Mouse (Mus musculus) monocyte, adult 2 months (primary cell): ENCODE measurements around the gene Snapc2.

ENCODE experiments used
- DNase-seq, 2 experiments: peaks; one replicate each; pipeline ENCODE4 v3.0.0; 2022; ENCODE audit warnings: low spot score in 2 of 2, low read depth in 1 of 2

The Snapc2 gene

DNA sequence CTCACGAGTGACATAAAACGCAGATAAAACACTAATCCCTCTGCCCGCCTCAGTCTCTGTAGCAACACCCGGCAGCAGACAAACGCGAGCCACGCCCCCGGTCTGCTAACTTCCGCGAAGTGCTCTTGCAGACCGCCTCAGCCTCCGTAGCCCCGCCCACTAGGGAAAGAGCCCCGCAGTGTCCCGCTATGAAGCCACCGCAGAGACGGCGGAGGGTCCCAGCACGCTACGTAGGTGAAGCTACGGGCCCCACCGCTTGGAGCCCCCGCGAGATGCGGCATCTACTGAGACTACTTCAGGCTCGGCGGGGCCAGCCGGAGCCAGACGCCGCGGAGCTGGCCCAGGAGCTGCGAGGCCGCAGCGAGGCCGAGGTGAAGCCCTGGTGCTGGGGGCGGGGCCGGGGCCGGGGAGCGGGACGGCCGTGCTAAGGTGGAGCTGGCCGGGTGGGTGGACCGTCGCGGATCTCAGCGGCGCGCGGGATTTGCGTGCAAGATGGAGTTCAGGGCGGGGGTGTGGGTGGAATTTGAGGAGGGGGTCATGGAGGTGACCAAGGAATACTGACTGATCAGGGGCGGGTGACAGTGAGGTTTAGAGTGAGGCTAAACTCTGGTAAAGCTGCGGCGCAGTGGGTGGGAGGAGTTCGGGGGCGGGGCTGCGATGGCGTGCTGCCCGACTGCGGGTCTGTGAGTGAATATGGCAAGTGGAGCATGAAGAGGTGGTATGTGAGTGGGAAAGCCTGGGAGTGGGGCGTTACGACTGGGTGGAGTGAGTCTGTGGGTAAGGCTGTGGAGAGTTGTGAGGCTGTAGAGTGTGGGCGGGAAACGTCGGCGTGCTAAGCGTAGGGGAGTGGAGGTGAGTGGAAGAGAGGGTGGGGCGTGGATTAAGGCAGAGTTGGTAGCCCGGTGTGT lies at the start of gene Snapc2:
Snapc2 (plus strand) TSS at position 147 of the 908 bp plus-strand sequence.
- DNase-seq, result peak; percentile 75 to 88

DNA sequence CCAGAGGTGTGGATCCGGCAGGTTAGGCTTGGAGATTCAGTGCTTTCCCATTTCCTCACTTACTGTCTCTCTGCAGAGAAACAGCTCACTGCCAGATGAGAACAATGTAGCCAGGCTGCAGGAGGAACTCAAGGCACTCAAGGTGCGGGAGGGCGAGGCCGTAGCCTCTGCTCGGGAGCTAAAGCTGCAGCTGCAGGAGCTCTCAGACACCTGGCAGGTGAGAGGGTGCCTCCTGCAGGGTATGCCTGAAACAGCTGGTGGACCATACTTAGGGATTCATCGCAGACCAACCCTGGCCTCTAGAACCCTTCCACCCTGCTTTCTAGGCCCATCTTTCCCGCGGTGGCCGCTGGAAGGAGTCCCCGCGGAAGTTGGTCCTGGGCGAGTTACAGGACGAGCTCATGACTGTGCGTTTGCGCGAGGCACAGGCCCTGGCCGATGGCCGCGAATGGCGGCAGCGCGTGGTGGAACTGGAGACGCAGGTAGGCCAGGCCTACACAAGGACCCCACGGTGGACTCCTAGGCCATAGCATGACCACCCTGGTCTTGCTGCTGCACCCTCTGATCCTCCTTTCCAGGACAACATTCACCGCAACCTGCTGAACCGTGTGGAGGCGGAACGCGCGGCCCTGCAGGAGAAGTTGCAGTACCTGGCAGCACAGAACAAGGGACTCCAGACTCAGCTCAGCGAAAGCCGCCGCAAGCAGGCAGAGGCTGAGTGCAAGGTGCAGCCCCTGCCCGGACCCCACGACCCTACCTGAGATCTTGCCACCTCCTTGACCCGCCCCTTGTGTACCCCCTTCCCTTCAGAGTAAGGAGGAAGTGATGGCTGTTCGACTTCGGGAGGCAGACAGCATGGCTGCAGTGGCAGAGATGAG lies 47.4 kb upstream of the Snapc2 start:
- DNase-seq, result no peak

DNA sequence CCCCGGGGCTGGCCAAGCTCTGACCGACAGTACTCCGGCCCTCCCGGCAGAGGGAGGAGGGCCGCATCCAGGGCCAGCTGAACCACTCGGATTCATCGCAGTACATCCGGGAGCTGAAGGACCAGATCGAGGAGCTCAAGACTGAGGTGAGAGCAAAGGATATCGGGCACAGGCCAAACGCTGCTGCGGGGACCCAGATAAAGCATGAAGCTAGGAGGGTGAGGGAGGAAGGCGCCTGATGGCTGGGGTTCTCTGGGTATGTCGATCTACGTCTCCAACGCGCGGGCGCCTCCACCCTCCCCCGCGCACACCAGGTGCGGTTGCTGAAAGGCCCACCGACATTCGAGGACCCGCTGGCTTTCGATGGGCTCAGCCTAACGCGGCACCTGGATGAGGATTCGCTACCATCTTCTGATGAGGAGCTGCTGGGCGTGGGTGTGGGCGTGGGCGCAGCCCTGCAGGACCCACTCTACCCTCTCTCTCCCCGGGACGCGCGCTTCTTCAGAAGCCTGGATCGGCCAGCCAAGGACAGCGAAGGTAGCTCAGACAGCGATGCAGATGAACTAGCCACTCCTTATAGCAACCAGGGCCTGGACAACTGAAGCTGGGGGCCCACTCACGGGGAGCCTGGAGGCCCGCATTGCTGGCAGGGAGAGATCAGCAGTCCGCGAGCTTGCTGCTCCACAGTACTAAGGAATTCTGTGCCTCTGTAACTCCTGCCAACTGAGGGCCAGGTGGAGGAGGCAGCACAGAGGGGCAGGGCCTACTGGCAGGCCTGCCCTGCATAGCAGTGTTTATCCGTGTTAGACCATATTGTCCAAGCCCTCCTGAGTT lies 46.5 kb upstream of the Snapc2 start:
- DNase-seq, result no peak

DNA sequence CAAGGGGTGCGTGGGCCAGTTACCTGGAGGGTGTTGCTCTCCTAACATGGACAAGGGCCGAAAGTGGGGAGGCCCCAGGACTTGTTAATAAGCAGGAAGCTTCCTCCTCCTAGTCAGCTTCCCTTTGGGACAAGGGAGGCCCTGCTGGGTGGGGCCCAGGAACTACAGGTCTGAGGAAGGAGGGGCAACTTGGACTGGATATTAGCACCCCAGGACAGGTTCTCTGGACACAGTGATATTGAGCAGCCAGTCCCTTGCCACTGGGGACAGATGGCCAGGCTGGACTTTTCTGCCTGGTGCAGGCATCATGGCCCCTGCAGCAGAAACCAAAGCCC lies 45.9 kb upstream of the Snapc2 start:
- DNase-seq, result no peak

DNA sequence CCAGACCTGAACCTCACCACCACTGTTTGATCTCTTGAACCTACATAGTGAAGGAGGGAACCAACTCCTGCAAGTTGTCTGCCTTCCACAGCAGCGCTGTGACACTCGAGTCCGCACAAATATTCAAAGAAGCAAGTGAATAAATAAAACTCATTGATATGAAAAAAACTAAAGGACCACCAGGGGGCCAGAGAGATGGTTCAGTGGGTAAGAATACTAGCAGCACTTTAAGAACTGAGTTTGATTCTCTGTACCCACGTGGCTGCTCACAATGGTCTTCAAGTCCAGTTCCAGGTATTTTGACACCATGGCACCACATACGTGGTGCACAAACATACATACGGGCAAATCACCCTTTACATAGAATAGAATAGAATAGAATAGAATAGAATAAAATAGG lies 41.8 kb upstream of the Snapc2 start:
- DNase-seq, result no peak

DNA sequence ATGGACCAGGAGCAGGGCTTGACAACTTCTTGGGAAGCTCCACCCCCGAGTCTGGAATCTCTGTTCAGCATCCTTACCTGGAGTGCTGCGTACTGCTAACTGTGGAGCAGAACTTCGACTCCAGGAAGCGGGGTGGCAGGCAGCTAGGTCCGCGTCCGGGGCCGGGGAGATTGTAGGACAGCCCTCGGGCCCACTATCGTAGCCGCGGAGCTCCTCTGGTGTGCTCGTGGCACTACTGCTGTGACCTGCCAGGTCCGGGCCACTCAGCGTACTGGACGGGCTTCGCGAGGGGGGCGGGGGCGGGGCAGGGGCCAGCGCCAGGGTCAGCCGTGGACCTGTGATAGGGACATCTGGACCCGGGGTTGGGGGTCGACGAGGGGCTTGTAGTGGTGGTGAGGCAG lies 40.1 kb upstream of the Snapc2 start:
- DNase-seq, result no peak

DNA sequence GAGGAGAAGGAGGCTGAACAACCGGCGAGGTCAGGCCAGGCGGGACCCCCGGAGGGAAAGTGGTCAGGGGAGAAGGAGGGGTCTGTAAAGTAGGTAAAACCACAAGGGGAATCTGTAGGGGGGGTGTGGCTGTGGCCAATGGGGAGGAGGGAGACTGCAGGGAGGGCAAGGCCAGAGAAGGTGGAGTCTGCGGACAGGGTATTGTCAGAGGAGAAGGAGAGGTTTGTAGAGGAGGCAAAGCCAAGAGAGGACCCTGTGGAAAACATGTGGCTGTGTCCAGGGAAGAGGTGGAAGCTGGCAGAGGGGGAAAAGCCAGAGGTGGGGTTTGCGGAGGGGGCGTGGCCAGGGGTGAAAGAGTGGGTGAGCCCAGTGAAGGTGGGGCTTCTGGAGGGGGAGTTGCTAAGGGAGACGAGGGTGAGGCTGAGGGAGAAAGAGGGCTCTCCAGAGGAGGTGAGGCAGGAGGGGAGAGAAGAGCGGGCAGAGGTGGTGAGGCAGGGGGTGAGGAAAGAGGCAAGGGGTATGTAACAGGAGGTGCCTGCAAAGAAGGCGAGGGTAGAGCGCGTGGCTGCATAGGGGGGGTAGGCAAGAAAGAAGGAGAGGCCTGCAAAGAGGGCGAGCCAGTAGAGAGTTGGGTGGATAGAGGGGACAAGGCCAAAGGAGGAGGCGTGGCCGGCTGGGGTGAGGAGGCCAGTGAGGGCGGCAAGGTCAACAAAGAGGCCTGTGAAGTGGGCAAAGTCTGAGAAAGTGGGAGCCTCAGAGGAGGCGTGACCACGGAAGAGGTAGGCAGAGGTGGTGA lies 39.5 kb upstream of the Snapc2 start:
- DNase-seq, result no peak

DNA sequence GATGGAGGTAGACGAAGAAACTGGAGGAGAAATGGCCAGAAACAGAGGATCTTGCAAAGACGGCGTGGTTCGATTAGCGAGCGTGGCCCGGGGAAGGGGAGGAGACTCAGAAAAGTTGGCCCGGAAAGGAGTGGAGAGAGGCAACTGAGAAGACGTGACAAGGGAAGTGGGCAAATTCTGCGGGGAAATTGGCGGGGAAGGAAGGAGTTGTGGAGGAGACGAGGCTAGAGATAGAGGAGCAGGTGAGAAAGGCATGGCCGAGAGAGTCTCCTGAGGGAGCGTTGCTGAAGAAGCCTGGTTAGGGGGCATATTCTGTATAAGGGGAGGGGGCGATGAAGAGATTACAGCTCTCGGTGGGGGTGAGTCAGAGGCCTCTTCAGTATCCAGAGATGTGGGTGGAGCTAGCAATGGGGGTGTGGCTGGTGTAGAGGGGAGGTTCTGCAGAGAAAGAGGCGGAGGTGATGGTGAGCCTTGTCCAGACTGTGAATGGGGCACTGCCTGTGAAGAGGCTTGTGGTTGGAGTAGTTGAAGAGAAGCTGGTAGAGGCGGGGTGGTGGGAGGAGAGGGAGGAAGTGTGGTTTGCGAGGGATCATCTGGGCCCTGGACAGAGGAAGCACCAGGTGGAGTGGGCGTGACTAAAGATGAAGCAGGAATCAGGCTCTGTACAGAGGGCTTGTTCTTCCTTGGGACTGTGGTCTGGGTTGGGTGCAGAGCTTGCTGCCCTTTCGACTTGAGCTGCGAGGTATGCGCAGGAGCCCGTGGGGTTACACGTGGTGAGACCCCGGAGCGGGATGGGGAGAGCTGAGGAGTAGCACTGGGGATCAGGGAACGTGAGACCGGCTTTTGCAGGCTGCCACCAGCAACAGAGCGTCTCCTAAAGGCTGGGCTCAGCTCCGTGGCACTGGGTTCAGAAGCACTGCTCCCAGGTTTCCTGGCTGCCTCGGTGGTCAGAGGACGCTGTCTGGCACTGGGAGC lies 38.6 kb upstream of the Snapc2 start:
- DNase-seq, result peak; percentile 17 to 36

DNA sequence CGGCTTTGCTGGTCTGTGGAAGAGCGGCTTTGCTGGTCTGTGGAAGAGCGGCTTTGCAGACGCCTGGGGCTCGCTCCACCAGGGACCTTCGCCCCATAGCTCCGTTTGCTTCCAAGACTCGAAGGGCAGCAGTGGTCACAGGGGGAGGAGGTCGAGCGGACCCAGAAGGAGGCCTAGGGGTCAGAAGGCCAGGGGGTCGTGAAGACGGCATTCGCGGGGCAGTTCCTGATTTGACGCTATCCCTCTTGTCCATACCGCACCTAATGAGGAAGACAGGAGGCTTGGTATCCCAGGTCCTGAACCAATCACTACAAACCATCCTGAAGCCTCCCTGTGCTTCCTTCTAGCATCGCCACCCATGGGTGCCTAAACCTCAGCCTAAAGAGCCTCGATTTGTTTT lies 36.6 kb upstream of the Snapc2 start:
- DNase-seq, result no peak

DNA sequence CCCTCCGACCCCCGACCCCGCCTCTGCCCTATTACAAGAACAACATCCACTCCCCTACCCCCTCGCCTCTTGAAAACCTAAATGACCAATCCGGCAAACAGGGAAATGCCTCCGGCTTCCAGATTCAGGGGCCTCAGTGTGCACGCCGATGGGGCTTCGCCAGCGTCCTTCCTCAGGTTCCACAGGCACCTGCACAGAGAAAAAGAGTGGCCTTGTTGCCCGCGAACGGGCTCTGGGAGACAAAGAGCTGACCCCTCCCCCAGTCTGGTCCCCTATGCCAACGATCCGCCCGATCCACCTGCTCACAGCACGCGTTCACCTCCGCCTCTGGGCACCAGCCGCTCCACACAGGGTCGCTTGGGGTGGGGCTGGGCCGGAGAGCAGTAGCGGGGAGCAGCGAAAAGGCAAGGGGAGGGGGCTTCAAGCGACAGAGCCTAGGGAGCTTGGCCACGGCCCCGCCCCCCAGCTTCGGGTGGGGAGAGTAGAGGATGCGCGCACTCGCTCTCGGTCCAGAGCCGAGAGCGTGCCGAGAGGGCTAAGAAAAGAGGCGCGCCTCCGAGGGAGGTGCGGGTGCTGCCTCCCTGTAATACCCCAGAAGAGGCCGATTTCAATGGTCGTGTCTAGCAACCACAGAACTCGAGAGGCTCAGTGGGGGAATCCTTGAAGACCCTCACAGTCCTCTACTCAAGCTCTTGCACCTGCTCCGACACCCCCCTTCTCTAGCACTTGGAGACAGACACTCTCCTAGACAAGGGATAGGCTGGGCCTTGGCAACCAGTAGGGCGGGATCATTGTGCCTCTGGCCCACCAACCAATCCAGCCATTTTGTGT lies 35.9 kb upstream of the Snapc2 start, which contains the start of gene Prr36:
Prr36 (minus strand) TSS at position 669 of the 831 bp plus-strand sequence.
- DNase-seq, result no peak

DNA sequence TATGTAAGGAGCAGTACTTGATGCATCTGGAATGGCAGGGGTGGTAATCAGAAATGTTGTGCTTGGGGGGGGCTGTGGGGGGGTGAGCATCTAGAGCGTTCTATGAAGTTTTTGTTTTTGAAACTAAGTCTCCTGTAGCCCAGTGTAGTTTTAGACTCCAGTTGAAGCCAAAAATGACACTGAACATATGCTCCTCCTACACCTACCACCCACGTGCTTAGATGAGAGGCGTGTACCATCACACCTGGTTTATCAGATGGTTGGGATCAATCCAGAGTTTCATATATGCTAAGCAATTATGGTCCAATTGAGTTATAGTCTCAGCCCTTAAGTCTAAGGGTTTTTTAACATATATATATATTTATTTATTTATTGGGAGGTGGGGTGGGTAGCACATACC lies 33.3 kb upstream of the Snapc2 start:
- no peak for DNase-seq

DNA sequence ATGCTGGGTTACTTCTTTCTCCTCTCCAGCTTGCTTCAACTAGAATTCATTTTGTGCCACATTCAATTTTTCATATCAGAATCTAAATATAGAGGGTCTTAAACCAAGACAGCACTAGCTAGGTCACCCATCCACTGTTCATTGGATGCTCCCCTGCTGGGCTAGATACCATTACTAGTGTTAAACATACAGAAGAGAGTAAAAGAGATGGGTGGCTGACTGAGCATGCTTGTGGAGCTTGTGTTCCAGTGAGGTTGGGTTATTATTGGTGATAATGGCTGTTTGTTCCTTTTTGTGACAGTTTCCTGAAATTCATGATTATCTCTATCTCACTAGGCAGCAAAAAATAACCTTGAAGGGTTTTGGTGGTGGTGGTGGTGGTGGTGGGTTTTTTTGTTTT lies 30.8 kb upstream of the Snapc2 start:
- DNase-seq, result no peak

DNA sequence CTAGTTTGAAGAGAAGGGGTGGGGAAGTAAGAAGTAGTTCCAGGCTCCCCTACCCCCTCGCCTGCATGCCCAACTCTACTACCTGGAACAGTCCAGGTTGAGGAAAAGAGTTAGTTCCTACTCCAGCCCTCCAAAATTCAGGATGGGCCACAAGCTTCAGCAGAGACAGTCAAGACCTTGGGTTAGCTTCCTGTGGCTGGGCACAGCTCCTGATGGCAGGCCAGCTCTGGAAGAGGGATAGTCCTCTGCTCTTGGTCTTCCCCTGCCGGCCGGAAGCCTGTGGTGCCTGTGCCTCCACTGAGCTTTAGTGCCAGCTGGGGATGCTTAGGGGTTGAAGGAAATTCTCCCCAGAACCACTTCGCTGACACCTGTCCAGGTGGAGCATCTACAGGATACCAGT lies 26.6 kb upstream of the Snapc2 start:
- no peak for DNase-seq

DNA sequence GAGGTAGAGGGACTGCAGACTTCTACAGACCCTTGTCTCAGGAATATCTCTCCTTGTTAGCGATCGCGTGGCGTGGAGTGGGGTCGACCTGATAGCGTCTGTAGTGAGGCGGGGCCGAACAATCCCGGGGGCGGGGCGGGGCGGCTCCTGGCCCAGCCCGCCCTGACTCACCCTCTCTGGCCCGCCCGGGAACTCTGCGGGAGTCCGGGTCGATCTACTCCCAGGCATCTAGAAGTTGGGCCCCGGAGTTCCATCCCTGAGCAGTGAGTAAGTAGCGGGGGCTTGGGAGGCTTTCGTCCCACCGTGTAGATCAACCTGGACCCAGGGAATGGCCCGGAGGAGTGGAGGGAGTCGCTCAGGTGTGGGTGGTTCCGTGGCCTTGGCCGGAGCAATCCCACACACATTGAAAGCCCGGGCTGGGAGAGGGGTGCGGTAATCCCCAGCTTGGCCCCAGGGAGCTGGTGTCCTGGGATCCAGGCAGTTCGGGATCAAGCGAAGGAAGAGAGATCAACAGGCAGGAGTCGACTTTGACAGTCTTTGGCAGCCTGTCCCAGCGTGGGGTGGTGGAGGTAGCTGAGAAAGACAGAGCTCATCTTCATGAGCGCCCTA lies 26.0 kb upstream of the Snapc2 start, which contains the start of gene Lrrc8e:
Lrrc8e (plus strand) TSS at position 89 of the 609 bp plus-strand sequence.
- DNase-seq, result no peak

DNA sequence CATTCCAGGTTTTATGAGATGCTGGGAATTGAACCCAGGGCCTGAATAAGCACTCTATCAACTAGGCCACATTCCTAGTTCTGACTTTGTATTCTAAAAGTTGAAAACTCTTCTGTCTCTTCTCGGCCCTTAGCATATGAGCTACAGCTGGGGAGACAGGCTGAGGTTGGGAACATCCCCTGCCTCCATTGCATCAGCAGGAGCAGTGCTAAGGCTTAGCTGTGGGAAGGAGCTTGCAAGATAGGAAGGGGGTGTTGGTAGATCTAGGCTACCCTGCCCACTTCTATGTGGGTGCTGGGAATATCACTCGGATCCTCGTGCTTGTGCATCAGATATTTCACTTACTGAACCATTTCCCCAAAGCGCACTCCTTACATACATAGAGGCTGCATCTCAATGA lies 25.0 kb upstream of the Snapc2 start:
- DNase-seq, result no peak

DNA sequence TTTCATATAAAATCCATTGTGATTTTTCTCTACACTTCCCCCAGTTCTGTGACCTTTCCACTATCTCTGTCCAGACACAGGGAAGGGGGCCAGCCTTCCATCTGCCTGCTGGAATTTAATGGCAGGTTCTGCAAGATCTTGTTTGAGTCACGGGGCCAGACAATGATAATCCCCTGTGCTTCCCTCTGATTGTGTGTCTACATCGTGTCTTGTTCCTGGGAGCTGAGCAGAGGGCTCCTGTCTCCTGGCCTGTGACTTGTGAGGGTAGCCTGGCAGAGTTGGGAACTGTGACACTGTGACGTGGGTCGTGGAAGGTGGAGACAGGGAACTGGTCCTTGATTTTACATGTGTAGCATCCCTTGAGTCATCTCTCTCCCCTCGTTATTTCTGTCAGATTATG lies 23.1 kb upstream of the Snapc2 start:
- no peak for DNase-seq

DNA sequence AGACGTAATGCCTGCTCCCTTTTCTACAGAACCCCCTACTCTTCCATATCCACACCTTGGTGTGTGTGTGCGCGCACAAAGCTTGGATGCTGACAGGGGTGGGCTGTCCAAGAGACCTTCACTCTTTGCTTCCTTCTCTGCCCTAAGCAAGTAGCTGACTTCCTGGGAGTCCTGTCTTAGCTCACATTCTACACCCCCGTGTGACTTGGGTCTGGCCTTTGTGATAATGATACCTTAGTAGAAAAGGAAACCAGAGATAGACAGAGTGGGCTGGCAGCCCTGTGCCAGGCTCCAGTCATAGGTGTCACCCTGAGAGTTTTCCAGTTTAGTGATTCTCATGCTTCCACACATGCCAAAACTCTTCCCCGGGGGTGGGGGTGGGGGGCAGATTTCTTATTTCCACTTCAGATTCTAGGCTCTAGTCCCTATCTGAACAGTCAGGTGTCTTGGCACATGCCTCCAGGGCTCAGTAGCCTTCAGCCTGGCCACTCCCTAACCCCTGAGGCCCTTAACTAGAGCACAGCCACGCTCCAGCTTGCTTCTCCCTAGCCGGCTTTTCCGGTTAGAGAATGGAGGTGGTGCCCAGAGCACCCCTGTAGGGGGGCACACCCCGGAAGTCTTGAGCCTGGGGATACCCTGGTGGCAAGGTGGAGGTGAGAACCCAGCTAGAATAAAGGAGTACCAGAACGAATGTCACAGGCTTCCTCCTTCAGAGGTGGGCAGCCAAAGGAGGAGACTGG lies 22.1 kb upstream of the Snapc2 start:
- no peak for DNase-seq
